Mouse (Mus musculus) forebrain, embryonic 15.5 days (tissue): ENCODE measurements around the gene Nelfb. TPM values are rescaled to one million over a fixed set of nuclear protein-coding genes. Genes with fewer than 3 reads are reported as not detected.
A peak's percentile ranks its signal among the peaks of the same experiment; 100 is the strongest.

Experiments used
- ATAC-seq: fragments of 200-750 bp; cut with Nextera tagmentation; replicated peaks from 2 replicates; pipeline ENCODE4 v1.8.0; 2017; ENCODE audit warnings: mild to moderate bottlenecking, moderate TSS enrichment, moderate library complexity
- H3K27ac ChIP-seq: fragments of 300-500 bp; sonication (generic); replicated peaks from 2 replicates; pipeline ENCODE4 v1.5.1; 2015; ENCODE audit warnings: mild to moderate bottlenecking, inconsistent platforms
- H3K27me3 ChIP-seq: fragments of 300-500 bp; sonication (generic); 2 replicates; pipeline ENCODE4 v1.6.1; 2015; ENCODE audit warnings: inconsistent platforms
- H3K36me3 ChIP-seq: fragments of 300-500 bp; sonication (generic); 2 replicates; pipeline ENCODE4 v1.6.1; 2015; ENCODE audit warnings: mild to moderate bottlenecking, inconsistent platforms
- H3K4me1 ChIP-seq: fragments of 300-500 bp; sonication (generic); 2 replicates; pipeline ENCODE4 v1.6.1; 2015; ENCODE audit warnings: inconsistent platforms
- H3K4me2 ChIP-seq: fragments of 300-500 bp; sonication (generic); replicated peaks from 2 replicates; pipeline ENCODE4 v1.6.1; 2015; ENCODE audit warnings: mild to moderate bottlenecking, inconsistent platforms
- H3K4me3 ChIP-seq: fragments of 300-500 bp; sonication (generic); 2 replicates; pipeline ENCODE4 v1.5.1; 2015; ENCODE audit warnings: mild to moderate bottlenecking, inconsistent platforms
- H3K9ac ChIP-seq: fragments of 300-500 bp; sonication (generic); replicated peaks from 2 replicates; pipeline ENCODE4 v1.6.1; 2015; ENCODE audit warnings: mild to moderate bottlenecking, inconsistent platforms
- H3K9me3 ChIP-seq: fragments of 300-500 bp; sonication (generic); 2 replicates; pipeline ENCODE4 v1.6.1; 2016; ENCODE audit warnings: inconsistent platforms
- WGBS: fragments of 180-500 bp; shearing (Covaris S2); methylation state at CpG from one replicate; pipeline ENCODE4 v1.1.7; 2015; ENCODE audit warnings: mixed read lengths; 5-methylcytosine and 5-hydroxymethylcytosine counted together
- polyA plus RNA-seq: library from polyadenylated mRNA; unstranded; fragments of >200 nt; fragmentation: Nextera tagmentation; extraction: Ambion mirVana; gene quantifications from 2 replicates; pipeline ENCODE4 v1.2.1, GENCODE M21; 2015

Nelfb gene
- polyA plus RNA-seq, 1 experiment from 2014 or later, result 102 TPM

DNA sequence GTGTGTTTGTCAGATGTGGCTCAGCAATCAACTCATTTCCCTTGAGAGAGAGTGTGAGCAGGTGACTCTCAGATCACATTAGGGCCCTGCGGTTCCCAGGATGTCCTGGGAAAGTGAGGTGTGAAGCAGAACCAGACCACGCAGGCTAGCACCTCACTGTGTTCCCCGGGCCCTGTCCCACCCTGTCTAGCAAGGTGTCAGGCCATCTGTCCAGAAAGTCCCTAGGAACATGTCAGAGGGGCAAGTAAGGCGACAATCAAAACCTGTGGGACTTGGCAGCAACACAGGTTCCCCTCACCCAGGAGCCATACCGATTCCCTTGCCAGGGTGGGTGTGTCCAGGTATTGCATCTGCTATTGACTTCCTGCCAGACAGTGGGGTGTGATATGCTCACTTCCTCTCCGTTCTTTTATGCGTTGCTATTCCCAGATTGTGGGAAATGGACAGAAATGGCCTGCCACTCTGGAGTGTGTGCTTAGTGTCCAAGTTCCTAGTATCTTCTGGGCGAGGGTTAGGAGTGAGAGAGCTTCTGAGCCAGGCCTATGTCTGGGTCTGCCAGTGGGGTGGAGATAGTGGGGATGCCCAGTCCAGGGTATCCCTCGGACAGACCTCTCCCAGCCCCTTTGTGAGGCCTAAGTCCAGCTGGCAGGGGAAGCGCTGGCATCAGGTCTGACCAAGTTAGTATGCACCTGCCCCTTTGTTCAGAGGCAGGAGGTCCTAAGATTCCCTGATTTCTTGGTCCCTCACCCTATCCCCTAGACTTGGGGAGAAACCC lies 40.8 kb downstream of the Nelfb start:
- WGBS, result 54% methylated on average over 10 of the region's 10 CpGs
- Histone ChIP-seq H3K4me3 (no peak overlapping the region), H3K9me3 (no peaks in the 10 kb centered on the region), H3K4me2 (no peak overlapping the region), H3K27me3 (no peaks in the 10 kb centered on the region), H3K9ac (no peak overlapping the region), H3K4me1 (peaks cover 32% of the 10 kb centered on the region), H3K36me3 (no peaks in the 10 kb centered on the region), H3K27ac (peak overlapping the region; percentile 22; the same call in 1 of the 2 replicates)
- ATAC-seq, result no peak

DNA sequence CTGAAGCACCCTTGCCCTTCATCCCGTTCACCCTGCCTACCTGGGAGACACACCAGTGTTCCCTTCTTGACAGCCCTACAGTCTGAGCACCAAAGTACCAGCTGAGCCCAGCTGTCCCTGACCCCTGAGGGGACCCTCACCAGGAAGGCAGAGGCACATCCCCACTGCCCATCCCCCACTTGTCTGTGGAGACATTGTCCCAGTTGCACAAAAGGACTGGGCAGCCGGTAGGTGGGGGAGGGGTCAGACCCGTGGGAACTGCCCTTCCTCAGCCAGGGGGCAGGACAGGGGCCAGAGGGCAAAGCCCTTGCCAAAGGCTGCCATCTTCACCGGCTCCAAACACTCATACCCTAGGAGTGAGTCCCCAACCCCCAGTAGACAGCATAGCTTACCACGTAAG lies 41.5 kb downstream of the Nelfb start:
- no peak overlapping the region for H3K4me3 ChIP-seq
- no peak overlapping the region for H3K9ac ChIP-seq
- WGBS, result 18% methylated on average over 5 of the region's 5 CpGs
- H3K4me2 ChIP-seq, result no peak overlapping the region
- H3K27ac ChIP-seq, result peak overlapping the region; percentile 22; the same call in 1 of the 2 replicates
- no peaks in the 10 kb centered on the region for H3K9me3 ChIP-seq
- no peak for ATAC-seq
- H3K36me3 ChIP-seq, result no peaks in the 10 kb centered on the region
- H3K4me1 ChIP-seq, result peaks cover 32% of the 10 kb centered on the region
- no peaks in the 10 kb centered on the region for H3K27me3 ChIP-seq

DNA sequence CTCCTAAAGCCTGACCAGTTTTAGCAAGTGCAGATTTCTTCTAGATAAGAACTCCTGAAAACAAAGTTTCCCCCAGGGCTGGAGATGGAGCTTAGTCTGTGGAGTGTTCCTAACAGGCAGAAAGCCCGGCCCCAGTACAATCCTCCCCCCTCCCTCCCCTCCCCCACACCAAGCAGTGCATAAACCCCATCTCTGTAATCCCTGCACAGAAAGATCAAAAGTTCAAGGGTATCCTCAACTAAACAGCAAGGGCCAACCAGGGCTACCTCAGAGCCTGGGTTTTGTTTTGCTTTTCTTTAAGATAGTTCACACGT lies 42.7 kb downstream of the Nelfb start:
- WGBS, result 4% methylated on average over 2 of the region's 2 CpGs
- Histone ChIP-seq H3K4me1 (peaks cover 36% of the 10 kb centered on the region), H3K9ac (0 out of 2 replicates have a peak overlapping the region, but pooled peaks have one; percentile 59), H3K9me3 (no peaks in the 10 kb centered on the region), H3K27me3 (no peaks in the 10 kb centered on the region), H3K27ac (peak overlapping the region; percentile 69), H3K4me3 (peak overlapping the region; percentile 49), H3K4me2 (peak overlapping the region; percentile 84), H3K36me3 (no peaks in the 10 kb centered on the region)
- no peak for ATAC-seq

DNA sequence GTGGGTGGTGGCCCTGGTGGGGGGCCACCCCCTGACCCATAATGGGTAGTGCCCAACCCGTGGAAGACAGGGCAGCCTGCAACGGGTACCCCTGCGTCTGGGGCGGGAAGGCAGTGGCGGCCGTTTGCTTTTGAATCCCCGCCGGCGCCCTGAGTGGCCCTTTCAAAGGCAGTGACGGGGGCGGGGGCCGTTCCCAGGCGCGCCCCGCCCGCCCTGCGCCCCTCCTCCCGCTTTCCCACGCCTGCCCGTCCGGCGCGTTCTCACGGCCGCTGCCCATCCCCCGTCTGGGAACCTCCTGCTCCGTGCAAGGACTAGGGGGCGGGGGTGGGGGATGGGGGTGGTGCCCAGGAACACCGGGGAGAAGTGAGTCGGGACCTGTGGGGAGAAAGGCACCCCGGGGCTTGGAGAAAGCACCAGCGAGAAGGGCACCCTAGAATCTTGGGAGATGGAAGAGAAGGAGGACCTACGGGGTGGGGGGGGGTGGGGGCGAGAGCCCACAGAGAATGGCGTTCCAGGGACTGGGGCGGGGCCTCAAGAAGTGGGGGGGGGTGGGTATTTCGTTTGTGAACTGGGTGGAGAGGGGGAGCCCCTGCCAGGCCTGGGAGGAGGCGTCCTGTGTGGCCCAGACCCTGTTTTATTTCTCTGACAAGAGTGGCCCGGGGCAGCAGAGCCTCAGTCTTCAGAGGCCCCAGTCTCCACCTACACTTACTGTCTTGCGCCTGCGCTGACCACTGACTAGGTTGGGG lies 43.2 kb downstream of the Nelfb start:
- WGBS, result under 1% methylated on average over 35 of the region's 41 CpGs
- Histone ChIP-seq H3K27ac (peak overlapping the region; percentile 69), H3K36me3 (no peaks in the 10 kb centered on the region), H3K9ac (peak overlapping the region; percentile 59), H3K27me3 (no peaks in the 10 kb centered on the region), H3K9me3 (no peaks in the 10 kb centered on the region), H3K4me2 (peak overlapping the region; percentile 84), H3K4me3 (peak overlapping the region; percentile 49), H3K4me1 (peaks cover 40% of the 10 kb centered on the region)
- ATAC-seq, result peak; percentile 74

DNA sequence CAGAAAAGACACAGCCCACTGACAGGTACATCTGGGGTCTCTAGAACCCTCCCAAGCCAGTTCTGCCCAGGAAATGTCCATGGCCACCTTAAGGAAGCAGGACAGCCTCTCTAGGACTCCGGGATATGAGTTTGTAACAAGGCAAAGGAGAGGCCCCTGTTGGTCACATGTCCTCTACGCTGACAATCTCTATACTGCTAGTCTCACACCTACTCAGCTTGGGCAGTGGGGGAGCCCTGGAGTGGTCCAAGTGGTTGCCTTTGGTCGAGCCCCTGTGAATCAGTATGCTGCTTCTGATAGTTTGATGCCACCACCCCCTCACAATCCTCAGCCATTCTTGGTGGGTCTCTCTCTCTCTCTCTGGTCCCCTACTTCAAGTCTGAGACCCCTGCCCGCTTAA lies 43.8 kb downstream of the Nelfb start:
- Histone ChIP-seq H3K4me1 (peaks cover 40% of the 10 kb centered on the region), H3K4me2 (peak overlapping the region; percentile 84), H3K27me3 (no peaks in the 10 kb centered on the region), H3K27ac (peak overlapping the region; percentile 69), H3K9ac (peak overlapping the region; percentile 59), H3K36me3 (no peaks in the 10 kb centered on the region), H3K4me3 (peak overlapping the region; percentile 49), H3K9me3 (no peaks in the 10 kb centered on the region)
- 9% methylated on average over 4 of the region's 4 CpGs for WGBS
- ATAC-seq, result peak; percentile 21

DNA sequence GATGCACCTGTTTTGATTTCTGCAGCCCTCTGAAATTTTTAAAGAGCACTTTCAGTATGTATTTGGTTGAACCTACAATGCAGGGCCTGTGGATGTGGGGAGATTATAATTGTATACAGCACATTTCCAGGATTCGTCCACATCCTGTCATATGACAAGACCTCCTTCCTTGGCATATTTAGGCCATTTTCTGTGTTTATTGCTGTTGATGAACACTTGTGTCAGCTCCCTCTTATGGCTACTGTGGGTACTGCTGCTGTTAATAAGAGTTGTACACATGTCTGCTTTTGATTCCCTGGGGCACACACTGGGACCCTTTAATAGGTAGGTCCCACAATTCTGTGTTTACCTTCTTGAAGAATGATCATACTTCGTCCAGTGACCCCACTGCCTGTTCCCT lies 53.6 kb downstream of the Nelfb start:
- no peak overlapping the region for H3K4me2 ChIP-seq
- no peaks in the 10 kb centered on the region for H3K4me1 ChIP-seq
- H3K4me3 ChIP-seq, result no peak overlapping the region
- H3K9ac ChIP-seq, result no peak overlapping the region
- H3K9me3 ChIP-seq, result no peaks in the 10 kb centered on the region
- H3K27me3 ChIP-seq, result no peaks in the 10 kb centered on the region
- WGBS, result 45% methylated on average over 2 of the region's 2 CpGs
- H3K36me3 ChIP-seq, result no peaks in the 10 kb centered on the region
- no peak for ATAC-seq
- H3K27ac ChIP-seq, result no peak overlapping the region

DNA sequence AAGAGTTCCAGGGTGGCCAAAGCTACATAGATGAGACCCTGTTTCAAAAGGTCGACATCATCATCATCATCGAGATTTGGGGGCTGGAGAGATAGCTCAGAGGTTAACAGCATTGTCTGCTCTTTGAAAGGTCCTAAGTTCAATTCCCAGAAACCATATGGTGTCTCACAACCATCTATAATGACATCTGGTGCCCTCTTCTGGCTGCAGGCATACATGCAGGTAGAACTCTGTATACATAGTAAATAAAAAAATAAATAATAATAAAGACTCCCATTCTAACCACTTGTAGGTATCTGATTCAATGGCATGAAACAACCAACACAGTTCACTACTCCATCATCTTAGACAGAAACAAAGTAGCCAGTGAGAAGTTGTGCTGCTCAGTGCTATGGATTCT lies 54.3 kb downstream of the Nelfb start:
- Histone ChIP-seq H3K9me3 (no peaks in the 10 kb centered on the region), H3K4me2 (no peak overlapping the region), H3K4me1 (no peaks in the 10 kb centered on the region), H3K36me3 (no peaks in the 10 kb centered on the region), H3K9ac (no peak overlapping the region), H3K4me3 (no peak overlapping the region), H3K27ac (no peak overlapping the region), H3K27me3 (no peaks in the 10 kb centered on the region)
- no peak for ATAC-seq
- WGBS, result 45% methylated on average over 2 of the region's 2 CpGs

DNA sequence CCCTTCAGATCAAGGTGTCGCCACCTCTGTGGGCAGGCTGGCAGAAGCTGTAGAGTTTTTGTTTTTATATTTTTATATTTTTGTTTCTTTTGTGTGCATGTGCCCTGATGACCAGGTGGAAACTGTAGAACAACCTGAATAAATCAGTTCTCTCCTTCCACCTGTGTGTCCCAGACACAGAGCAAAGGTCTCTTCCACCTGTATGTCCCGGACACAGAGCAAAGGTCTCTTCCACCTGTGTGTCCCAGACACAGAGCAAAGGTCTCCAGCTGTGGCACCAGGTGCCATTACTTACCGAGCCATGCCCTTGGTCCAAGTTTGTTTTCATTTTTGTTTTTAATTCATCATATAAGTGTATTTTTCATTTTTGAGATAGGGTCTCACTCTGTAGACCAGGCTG lies 55.1 kb downstream of the Nelfb start:
- H3K36me3 ChIP-seq, result no peaks in the 10 kb centered on the region
- H3K27ac ChIP-seq, result no peak overlapping the region
- no peaks in the 10 kb centered on the region for H3K4me1 ChIP-seq
- H3K9me3 ChIP-seq, result no peaks in the 10 kb centered on the region
- no peak overlapping the region for H3K9ac ChIP-seq
- H3K27me3 ChIP-seq, result no peaks in the 10 kb centered on the region
- ATAC-seq, result no peak
- 91% methylated on average over 3 of the region's 3 CpGs for WGBS
- no peak overlapping the region for H3K4me2 ChIP-seq
- H3K4me3 ChIP-seq, result no peak overlapping the region

DNA sequence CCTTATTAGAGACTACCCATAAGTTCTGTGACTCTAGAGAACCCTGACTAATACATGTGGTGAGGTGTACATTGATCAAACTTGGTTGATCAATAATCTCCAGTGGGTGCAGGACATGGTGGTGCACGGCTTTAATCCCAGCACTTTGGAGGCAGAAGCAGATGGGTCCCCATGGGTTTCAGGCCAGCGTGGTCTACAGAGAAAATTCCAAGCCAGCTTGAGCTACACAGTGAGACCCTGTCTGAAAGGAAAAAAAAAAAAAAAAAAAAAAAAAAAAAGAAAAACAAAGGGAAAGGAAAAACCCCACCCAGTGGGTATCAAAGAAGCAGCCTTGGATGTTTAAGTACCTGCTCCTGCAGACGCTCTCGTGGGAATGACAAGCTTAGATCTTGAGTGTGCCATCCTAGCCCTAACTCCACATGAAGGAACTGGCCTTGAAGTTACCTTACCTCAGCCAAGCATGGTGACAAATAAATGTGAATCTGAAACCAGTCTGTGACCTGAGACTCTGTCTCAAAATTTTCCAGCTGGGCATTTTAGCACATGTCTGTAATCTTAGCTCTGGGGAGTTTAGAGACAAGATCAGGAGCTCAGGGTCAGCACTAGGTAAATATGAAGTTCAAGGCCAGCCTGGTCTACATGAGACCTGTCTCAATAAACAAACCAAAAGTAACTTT lies 59.9 kb downstream of the Nelfb start:
- no peaks in the 10 kb centered on the region for H3K9me3 ChIP-seq
- no peak for ATAC-seq
- WGBS, result 71% methylated on average over 4 of the region's 4 CpGs
- no peaks in the 10 kb centered on the region for H3K36me3 ChIP-seq
- no peaks in the 10 kb centered on the region for H3K27me3 ChIP-seq
- no peak overlapping the region for H3K27ac ChIP-seq
- no peak overlapping the region for H3K9ac ChIP-seq
- H3K4me3 ChIP-seq, result no peak overlapping the region
- H3K4me2 ChIP-seq, result no peak overlapping the region
- H3K4me1 ChIP-seq, result no peaks in the 10 kb centered on the region

Other genes starting within 250 kb of the Nelfb start
- 42.7 and 44.7 TPM in 2 replicates for gene Dph7, start 249.1 kb downstream of the Nelfb start, polyA plus RNA-seq
- gene Mrpl41, start 236.4 kb downstream of the Nelfb start, polyA plus RNA-seq, result 149 and 159 TPM in 2 replicates
- gene Pnpla7, start 235.5 kb downstream of the Nelfb start, polyA plus RNA-seq, result 3.8 and 4.0 TPM in 2 replicates
- 194 and 209 TPM in 2 replicates for gene Nsmf, start 157.1 kb downstream of the Nelfb start, polyA plus RNA-seq
- gene Entpd8, start 131.2 kb downstream of the Nelfb start, polyA plus RNA-seq, result not detected in 2 replicates
- not detected in 2 replicates for gene Noxa1, start 116.3 kb downstream of the Nelfb start, polyA plus RNA-seq
- 25.2 and 27.5 TPM in 2 replicates for gene Nrarp, start 30.7 kb downstream of the Nelfb start, polyA plus RNA-seq
- 1.3 and 1.6 TPM in 2 replicates for gene Tor4a, start 14.6 kb downstream of the Nelfb start, polyA plus RNA-seq
- not detected in 2 replicates for gene Stpg3, start 3.1 kb upstream of the Nelfb start, polyA plus RNA-seq
- 1.2 TPM in 1 of 2 replicates, not detected in the other for gene Fam166a, start 7.3 kb upstream of the Nelfb start, polyA plus RNA-seq
- gene Tubb4b, start 13.2 kb upstream of the Nelfb start, polyA plus RNA-seq, result 399 and 409 TPM in 2 replicates
- gene Slc34a3, start 22.9 kb upstream of the Nelfb start, polyA plus RNA-seq, result not detected in 2 replicates
- not detected in 2 replicates for gene Rnf224, start 25.3 kb upstream of the Nelfb start, polyA plus RNA-seq
- gene Rnf208, start 30.8 kb upstream of the Nelfb start, polyA plus RNA-seq, result 79.1 and 80.4 TPM in 2 replicates
- gene Cysrt1, start 31.0 kb upstream of the Nelfb start, polyA plus RNA-seq, result 0.20 TPM in 1 of 2 replicates, not detected in the other
- gene AL732309.1, start 35.4 kb upstream of the Nelfb start, polyA plus RNA-seq, result 6.5 and 6.8 TPM in 2 replicates
- 16.4 and 19.7 TPM in 2 replicates for gene Tmem203, start 44.0 kb upstream of the Nelfb start, polyA plus RNA-seq
- 15.6 and 16.5 TPM in 2 replicates for gene Tprn, start 51.1 kb upstream of the Nelfb start, polyA plus RNA-seq
- 209 and 225 TPM in 2 replicates for gene Ssna1, start 60.9 kb upstream of the Nelfb start, polyA plus RNA-seq
- gene Anapc2, start 61.0 kb upstream of the Nelfb start, polyA plus RNA-seq, result 148 and 150 TPM in 2 replicates
- gene Tmem210, start 76.7 kb upstream of the Nelfb start, polyA plus RNA-seq, result not detected in 2 replicates
- gene Lrrc26, start 78.4 kb upstream of the Nelfb start, polyA plus RNA-seq, result not detected in 2 replicates
- 19.1 and 21.5 TPM in 2 replicates for gene Grin1, start 107.7 kb upstream of the Nelfb start, polyA plus RNA-seq
- 52.6 and 61.1 TPM in 2 replicates for gene Man1b1, start 120.8 kb upstream of the Nelfb start, polyA plus RNA-seq
- 25.5 and 29.3 TPM in 2 replicates for gene Dpp7, start 144.9 kb upstream of the Nelfb start, polyA plus RNA-seq
- 4.1 and 5.1 TPM in 2 replicates for gene Uap1l1, start 154.2 kb upstream of the Nelfb start, polyA plus RNA-seq
- 31.9 and 32.6 TPM in 2 replicates for gene Sapcd2, start 160.8 kb upstream of the Nelfb start, polyA plus RNA-seq
- gene Entpd2, start 184.4 kb upstream of the Nelfb start, polyA plus RNA-seq, result 3.6 and 4.8 TPM in 2 replicates
- gene Npdc1, start 187.9 kb upstream of the Nelfb start, polyA plus RNA-seq, result 406 and 408 TPM in 2 replicates
- gene Fut7, start 211.8 kb upstream of the Nelfb start, polyA plus RNA-seq, result 0.20 TPM in 1 of 2 replicates, not detected in the other
- 11.6 and 14.1 TPM in 2 replicates for gene Abca2, start 217.2 kb upstream of the Nelfb start, polyA plus RNA-seq
- 3.3 and 3.4 TPM in 2 replicates for gene Clic3, start 245.3 kb upstream of the Nelfb start, polyA plus RNA-seq
- gene Paxx, start 249.6 kb upstream of the Nelfb start, polyA plus RNA-seq, result 100 and 101 TPM in 2 replicates